Mouse (Mus musculus): ENCODE results near the gene Mrgprb1.
"Not testable (repeated sequence)": the region's sequence is repeated elsewhere in the genome, so short reads cannot be mapped to it uniquely, and the experiment has no call there.

Gene Mrgprb1

GRCm38 (mm10) chr7:48456242-48456641 lies at the start of gene Mrgprb1:
Gene Mrgprb1 (minus strand): TSS chr7:48456342.
- DNase-seq (ENCODE audit: low spot score in 2 of 2) = no peak

- no peak for DNase-seq (ENCODE audit: low spot score in 2 of 2)
These were observed 43.1 kb upstream of the Mrgprb1 start, which contains the start of gene Mrgprx2 for GRCm38 (mm10) chr7:48499221-48499620. Gene Mrgprx2 (minus strand): TSS chr7:48499321.

- DNase-seq (ENCODE audit: low spot score in 2 of 2) = no peak
These were observed 19.6 kb downstream of the Mrgprb1 start for GRCm38 (mm10) chr7:48436581-48436980.

- not testable (repeated sequence) for DNase-seq (ENCODE audit: low spot score in 2 of 2)
These were observed 20.2 kb downstream of the Mrgprb1 start for GRCm38 (mm10) chr7:48435936-48436335.
